Mouse (Mus musculus) forebrain, embryonic 11.5 days (tissue): ENCODE results near the gene Pank4. TPM values are rescaled to one million over a fixed set of nuclear protein-coding genes. Genes with fewer than 3 reads are reported as not detected.

Source experiments
- ATAC-seq: fragments of 200-750 bp; cut with Nextera tagmentation; replicated peaks from 2 replicates; pipeline ENCODE4 v1.8.0; 2017; ENCODE audit warnings: moderate TSS enrichment; ENCODE audit not compliant: low FRiP score
- DNase-seq: peaks from one replicate; pipeline ENCODE4 v3.0.0-alpha.2; 2017; ENCODE audit warnings: low spot score
- H3K27ac ChIP-seq: fragments of 300-500 bp; sonication (generic); 2 replicates; pipeline ENCODE4 v1.5.1; 2014; ENCODE audit warnings: low read depth, low read length
- H3K27me3 ChIP-seq: fragments of 300-500 bp; sonication (generic); 2 replicates; pipeline ENCODE4 v1.6.1; 2014; ENCODE audit warnings: mild to moderate bottlenecking, low read length, mixed read lengths; ENCODE audit not compliant: control insufficient read depth, insufficient read depth
- H3K36me3 ChIP-seq: fragments of 300-500 bp; sonication (generic); 2 replicates; pipeline ENCODE4 v1.6.1; 2014; ENCODE audit warnings: mild to moderate bottlenecking, low read length, moderate library complexity, mixed read lengths; ENCODE audit not compliant: control insufficient read depth, insufficient read depth
- H3K4me1 ChIP-seq: fragments of 300-500 bp; sonication (generic); replicated peaks from 2 replicates; pipeline ENCODE4 v1.6.1; 2014; ENCODE audit warnings: low read length, mixed read lengths; ENCODE audit not compliant: control insufficient read depth, insufficient read depth
- H3K4me2 ChIP-seq: fragments of 300-500 bp; sonication (generic); 2 replicates; pipeline ENCODE4 v1.6.1; 2014; ENCODE audit warnings: low read depth, mild to moderate bottlenecking, low read length, moderate library complexity, mixed read lengths; ENCODE audit not compliant: severe bottlenecking
- H3K4me3 ChIP-seq: fragments of 300-500 bp; sonication (generic); 2 replicates; pipeline ENCODE4 v1.5.1; 2014; ENCODE audit warnings: low read depth, low read length
- H3K9ac ChIP-seq: fragments of 300-500 bp; sonication (generic); 2 replicates; pipeline ENCODE4 v1.6.1; 2014; ENCODE audit warnings: low read length
- H3K9me3 ChIP-seq: fragments of 300-500 bp; sonication (generic); 2 replicates; pipeline ENCODE4 v1.6.1; 2016; ENCODE audit warnings: low read length, mixed read lengths; ENCODE audit not compliant: control insufficient read depth
- WGBS: fragments of 180-500 bp; shearing (Covaris S2); extraction: QIAGEN DNeasy Blood & Tissue Kit; methylation state at CpG from one replicate; pipeline ENCODE4 v1.1.7; 2014; 5-methylcytosine and 5-hydroxymethylcytosine counted together
- polyA plus RNA-seq: library from polyadenylated mRNA; unstranded; fragments of >200 nt; fragmentation: Nextera tagmentation; extraction: Ambion mirVana; gene quantifications from 2 replicates; pipeline ENCODE4 v1.2.1, GENCODE M21; 2014

The Pank4 gene
- polyA plus RNA-seq, 1 experiment from 2014 or later: 43.1 TPM

GRCm38 (mm10) chr4:154965856-154966255, 1.9 kb downstream of the Pank4 start:
- Histone ChIP-seq H3K4me1 (peaks cover 14% of the 10 kb centered on the region; the same call in 1 of the 2 replicates), H3K27ac (no peak overlapping the region), H3K9me3 (no peaks in the 10 kb centered on the region), H3K36me3 (peaks cover 14% of the 10 kb centered on the region; the same call in 1 of the 2 replicates), H3K4me2 (peak overlapping the region; percentile 87; the same call in 1 of the 2 replicates), H3K4me3 (peak overlapping the region; percentile 97; the same call in 1 of the 2 replicates), H3K9ac (no peak overlapping the region; the same call in 1 of the 2 replicates), H3K27me3 (peaks cover 4% of the 10 kb centered on the region; the same call in 1 of the 2 replicates)
- ATAC-seq (no peak), DNase-seq (no peak)
- WGBS: 73% methylated on average over 3 of the region's 3 CpGs

GRCm38 (mm10) chr4:154967173-154967572, 3.2 kb downstream of the Pank4 start:
- no peaks in the 10 kb centered on the region for H3K9me3 ChIP-seq
- ATAC-seq (no peak), DNase-seq (peak; percentile 77)
- H3K9ac ChIP-seq: no peak overlapping the region
- H3K4me2 ChIP-seq: no peak overlapping the region
- no peak overlapping the region for H3K4me3 ChIP-seq
- WGBS: 59% methylated on average over 5 of the region's 5 CpGs
- H3K4me1 ChIP-seq: peaks cover 14% of the 10 kb centered on the region; the same call in 1 of the 2 replicates
- H3K36me3 ChIP-seq: peaks cover 22% of the 10 kb centered on the region; the same call in 1 of the 2 replicates
- H3K27me3 ChIP-seq: peaks cover 3% of the 10 kb centered on the region; the same call in 1 of the 2 replicates
- no peak overlapping the region for H3K27ac ChIP-seq

DNA sequence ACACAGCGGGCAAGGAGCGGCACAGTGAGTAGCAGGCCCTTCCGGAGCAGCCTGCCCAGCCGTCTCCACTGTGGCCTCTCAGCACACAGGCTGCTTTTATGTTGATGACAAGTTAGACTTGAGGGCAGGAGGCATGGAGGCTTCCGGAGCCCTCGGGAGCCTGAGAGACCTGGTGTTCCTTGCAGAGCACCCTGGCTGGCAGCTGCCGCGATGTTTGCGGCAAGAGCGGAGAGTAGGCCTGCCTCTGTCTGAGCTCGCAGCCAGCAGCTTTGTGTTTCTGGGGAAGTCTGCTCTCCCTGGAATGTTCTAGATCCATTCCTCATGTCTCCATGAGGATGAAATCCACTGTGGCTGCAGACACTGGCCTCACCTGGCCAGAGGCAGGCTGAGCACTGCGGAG, 8.6 kb downstream of the Pank4 start:
- Histone ChIP-seq H3K27ac (no peak overlapping the region), H3K4me1 (no peaks in the 10 kb centered on the region), H3K27me3 (no peaks in the 10 kb centered on the region), H3K9ac (no peak overlapping the region), H3K4me2 (no peak overlapping the region), H3K9me3 (no peaks in the 10 kb centered on the region), H3K4me3 (no peak overlapping the region), H3K36me3 (peaks cover 38% of the 10 kb centered on the region)
- no peak for ATAC-seq
- no peak for DNase-seq
- 98% methylated on average over 12 of the region's 12 CpGs for WGBS

- Histone ChIP-seq H3K4me1 (no peaks in the 10 kb centered on the region), H3K4me2 (no peak overlapping the region), H3K36me3 (peaks cover 43% of the 10 kb centered on the region), H3K27ac (no peak overlapping the region), H3K4me3 (no peak overlapping the region), H3K27me3 (no peaks in the 10 kb centered on the region), H3K9ac (no peak overlapping the region), H3K9me3 (no peaks in the 10 kb centered on the region)
- WGBS: 92% methylated on average over 11 of the region's 11 CpGs
- DNase-seq (no peak), ATAC-seq (no peak)
These were observed 10.3 kb downstream of the Pank4 start for GRCm38 (mm10) chr4:154974163-154974611.

DNA sequence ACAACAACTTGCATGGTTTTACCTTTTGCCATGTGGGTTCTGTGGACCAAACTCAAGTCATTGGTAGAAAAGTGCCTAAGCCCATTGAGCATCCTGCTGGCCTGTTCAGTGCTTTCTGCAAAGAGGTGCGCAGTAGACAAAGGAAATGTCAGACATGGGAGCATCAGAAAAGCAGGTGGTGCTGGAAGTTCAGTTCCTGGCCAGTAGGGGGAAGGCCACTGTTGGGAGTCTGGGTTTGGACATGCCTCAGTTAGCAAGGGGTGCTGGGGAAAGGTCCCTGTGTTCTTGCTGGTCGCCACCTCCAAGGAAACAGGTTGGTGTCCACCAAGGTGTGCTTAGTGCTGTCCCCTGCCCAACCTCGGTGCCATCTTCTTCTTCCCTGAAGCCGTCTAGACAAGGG, 16.2 kb downstream of the Pank4 start:
- 85% methylated on average over 4 of the region's 4 CpGs for WGBS
- no peak overlapping the region for H3K4me3 ChIP-seq

GRCm38 (mm10) chr4:154981076-154981475, 17.2 kb downstream of the Pank4 start:
- Histone ChIP-seq H3K4me2 (no peak overlapping the region), H3K27ac (no peak overlapping the region), H3K36me3 (peaks cover 16% of the 10 kb centered on the region), H3K9me3 (no peaks in the 10 kb centered on the region), H3K4me3 (no peak overlapping the region), H3K4me1 (peaks cover 5% of the 10 kb centered on the region; the same call in 1 of the 2 replicates), H3K27me3 (peaks cover 6% of the 10 kb centered on the region; the same call in 1 of the 2 replicates), H3K9ac (no peak overlapping the region)
- DNase-seq (no peak), ATAC-seq (no peak)
- 91% methylated on average over 6 of the region's 6 CpGs for WGBS

More for the DNA sequence above, 16.2 kb downstream of the Pank4 start:
- Histone ChIP-seq H3K9me3 (no peaks in the 10 kb centered on the region), H3K9ac (no peak overlapping the region), H3K27ac (no peak overlapping the region), H3K4me2 (no peak overlapping the region), H3K4me1 (peaks cover 2% of the 10 kb centered on the region; the same call in 1 of the 2 replicates), H3K36me3 (peaks cover 17% of the 10 kb centered on the region), H3K27me3 (peaks cover 6% of the 10 kb centered on the region; the same call in 1 of the 2 replicates)
- ATAC-seq (no peak), DNase-seq (no peak)

DNA sequence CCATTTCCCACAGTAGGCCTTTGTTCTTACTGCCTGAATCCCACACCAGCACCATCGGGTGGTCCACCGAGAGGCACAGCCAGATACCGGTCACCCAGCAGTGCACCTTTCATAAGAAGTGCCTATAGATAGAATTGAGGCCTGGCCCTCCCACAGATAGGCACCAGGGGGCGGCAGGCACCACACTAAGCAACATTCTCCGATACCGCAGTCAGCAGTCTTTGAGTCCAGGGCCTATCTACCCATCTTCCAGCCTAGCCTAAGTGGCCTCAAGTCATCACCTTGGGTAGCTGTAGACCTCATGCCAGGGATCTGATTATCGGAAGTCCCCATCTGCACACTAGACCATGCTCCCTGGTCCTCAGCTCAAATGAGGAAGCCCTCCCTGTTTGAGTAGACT, 17.6 kb downstream of the Pank4 start:
- DNase-seq (peak; percentile 78), ATAC-seq (peak; percentile 49)
- Histone ChIP-seq H3K4me2 (no peak overlapping the region), H3K27ac (no peak overlapping the region), H3K27me3 (peaks cover 6% of the 10 kb centered on the region; the same call in 1 of the 2 replicates), H3K4me1 (peaks cover 5% of the 10 kb centered on the region; the same call in 1 of the 2 replicates), H3K9ac (no peak overlapping the region), H3K4me3 (no peak overlapping the region), H3K36me3 (peaks cover 12% of the 10 kb centered on the region), H3K9me3 (no peaks in the 10 kb centered on the region)
- 60% methylated on average over 7 of the region's 7 CpGs for WGBS

DNA sequence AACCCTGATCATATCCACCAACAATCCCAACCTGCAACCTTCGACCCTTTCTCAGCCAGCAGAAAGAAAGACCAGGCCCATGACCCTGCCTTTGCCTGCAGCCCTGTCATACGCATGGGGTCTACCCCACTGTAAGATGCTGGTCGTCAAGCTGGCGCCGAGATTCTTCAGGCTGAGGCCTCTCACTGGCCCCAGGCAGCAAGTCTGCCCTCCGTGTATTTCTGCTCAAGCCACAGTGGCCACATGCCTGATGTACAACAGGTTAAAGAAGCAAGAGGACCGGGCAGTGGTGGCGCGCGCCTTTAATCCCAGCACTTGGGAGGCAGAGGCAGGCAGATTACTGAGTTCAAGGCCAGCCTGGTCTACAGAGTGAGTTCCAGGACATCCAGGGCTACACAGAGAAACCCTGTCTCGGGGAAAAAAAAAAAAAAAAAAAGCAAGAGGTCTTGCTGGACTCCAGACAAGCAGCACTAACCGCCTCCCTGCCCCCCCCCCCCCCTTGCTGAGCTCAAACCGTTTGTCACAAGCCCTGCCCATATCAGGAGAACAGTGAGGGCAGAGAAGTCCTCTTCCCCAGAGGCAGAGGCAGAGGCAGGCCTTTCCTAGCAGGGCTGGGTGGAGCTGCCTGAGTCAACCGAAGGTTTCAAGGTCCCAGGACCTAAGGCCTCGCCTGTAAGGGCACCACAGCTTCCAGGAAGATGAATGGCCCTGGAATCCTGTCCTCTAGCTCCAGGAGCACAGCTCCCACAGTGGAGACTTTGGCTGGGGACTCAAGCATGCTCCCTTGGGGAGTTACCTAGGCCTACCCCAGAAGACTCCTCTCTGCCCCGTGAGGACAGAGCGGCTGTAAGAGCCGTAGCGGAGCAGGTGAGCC, 18.6 kb downstream of the Pank4 start:
- ATAC-seq (no peak), DNase-seq (no peak)
- Histone ChIP-seq H3K9ac (no peak overlapping the region), H3K27ac (no peak overlapping the region), H3K4me2 (no peak overlapping the region), H3K27me3 (peaks cover 6% of the 10 kb centered on the region; the same call in 1 of the 2 replicates), H3K36me3 (peaks cover 11% of the 10 kb centered on the region), H3K4me1 (peaks cover 5% of the 10 kb centered on the region; the same call in 1 of the 2 replicates), H3K9me3 (no peaks in the 10 kb centered on the region), H3K4me3 (no peak overlapping the region)
- 81% methylated on average over 19 of the region's 19 CpGs for WGBS
